Mouse (Mus musculus) limb, embryonic 11.5 days (tissue): ENCODE data around the gene Rasal2. TPM values are rescaled to one million over a fixed set of nuclear protein-coding genes. Genes with fewer than 3 reads are reported as not detected.

Source experiments
- ATAC-seq: fragments of 200-750 bp; cut with Nextera tagmentation; 2 replicates; pipeline ENCODE4 v1.8.0; 2017; ENCODE audit warnings: low read depth; ENCODE audit not compliant: insufficient number of reproducible peaks, low FRiP score, low TSS enrichment
- DNase-seq: peaks from one replicate; pipeline ENCODE4 v3.0.0-alpha.2; 2015; ENCODE audit warnings: low spot score
- H3K27ac ChIP-seq: fragments of 300-500 bp; sonication (generic); replicated peaks from 2 replicates; pipeline ENCODE4 v1.5.1; 2014; ENCODE audit warnings: low read depth, mild to moderate bottlenecking, low read length
- H3K27me3 ChIP-seq: fragments of 300-500 bp; sonication (generic); 2 replicates; pipeline ENCODE4 v1.6.1; 2014; ENCODE audit warnings: mild to moderate bottlenecking, low read length, mixed read lengths; ENCODE audit not compliant: control insufficient read depth, insufficient read depth
- H3K36me3 ChIP-seq: fragments of 300-500 bp; sonication (generic); 2 replicates; pipeline ENCODE4 v1.6.1; 2014; ENCODE audit warnings: mild to moderate bottlenecking, low read length, moderate library complexity, mixed read lengths; ENCODE audit not compliant: control insufficient read depth, insufficient read depth
- H3K4me1 ChIP-seq: fragments of 300-500 bp; sonication (generic); 2 replicates; pipeline ENCODE4 v1.6.1; 2014; ENCODE audit warnings: low read length, mixed read lengths; ENCODE audit not compliant: control insufficient read depth, insufficient read depth
- H3K4me2 ChIP-seq: fragments of 300-500 bp; sonication (generic); 2 replicates; pipeline ENCODE4 v1.6.1; 2014; ENCODE audit warnings: low read depth, mild to moderate bottlenecking, moderate library complexity; ENCODE audit not compliant: severe bottlenecking
- H3K4me3 ChIP-seq: fragments of 300-500 bp; sonication (generic); 2 replicates; pipeline ENCODE4 v1.5.1; 2014; ENCODE audit warnings: low read depth, low read length
- H3K9ac ChIP-seq: fragments of 300-500 bp; sonication (generic); 2 replicates; pipeline ENCODE4 v1.6.1; 2014; ENCODE audit warnings: mild to moderate bottlenecking, low read length
- H3K9me3 ChIP-seq: fragments of 300-500 bp; sonication (generic); 2 replicates; pipeline ENCODE4 v1.6.1; 2016; ENCODE audit warnings: low read length; ENCODE audit not compliant: control insufficient read depth
- WGBS: fragments of 180-500 bp; shearing (Covaris S2); extraction: QIAGEN DNeasy Blood & Tissue Kit; methylation state at CpG from one replicate; pipeline ENCODE4 v1.1.7; 2014; 5-methylcytosine and 5-hydroxymethylcytosine counted together
- polyA plus RNA-seq: library from polyadenylated mRNA; unstranded; fragments of >200 nt; fragmentation: Nextera tagmentation; extraction: Ambion mirVana; gene quantifications from 2 replicates; pipeline ENCODE4 v1.2.1, GENCODE M21; 2014

Rasal2 gene
- polyA plus RNA-seq, 1 experiment from 2014 or later = 7.0 TPM

- no peaks in the 10 kb centered on the region for H3K4me1 ChIP-seq
- WGBS = 88% methylated on average over 1 of the region's 1 CpGs
- ATAC-seq (no peak), DNase-seq (no peak)
- H3K27ac ChIP-seq = no peak overlapping the region
- H3K9ac ChIP-seq = no peak overlapping the region
- no peaks in the 10 kb centered on the region for H3K36me3 ChIP-seq
- H3K9me3 ChIP-seq = no peaks in the 10 kb centered on the region
- no peak overlapping the region for H3K4me3 ChIP-seq
- no peaks in the 10 kb centered on the region for H3K27me3 ChIP-seq
- H3K4me2 ChIP-seq = no peak overlapping the region
These were observed 262.3 kb downstream of the Rasal2 start for GRCm38 (mm10) chr1:157150107-157150506.

DNA sequence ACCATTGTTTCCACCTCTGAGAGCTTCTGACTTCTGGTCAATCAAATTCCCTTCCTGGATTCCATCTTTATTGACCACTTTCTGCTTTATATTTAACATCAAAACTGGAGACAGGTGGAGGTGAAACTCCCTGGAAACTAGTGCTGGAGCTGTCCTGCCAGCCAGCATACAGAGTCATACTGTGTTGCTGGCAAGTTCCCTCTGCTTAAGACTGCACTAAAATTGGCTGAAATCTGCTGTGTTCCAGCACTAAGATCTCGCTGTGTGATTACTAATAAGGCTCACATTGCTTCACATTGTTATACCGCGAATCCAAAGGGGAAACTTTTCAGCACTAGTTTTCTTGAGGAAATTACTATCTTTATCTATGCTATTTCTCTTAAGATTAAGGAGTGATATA lies 267.8 kb downstream of the Rasal2 start:
- ATAC-seq = no peak
- Histone ChIP-seq H3K9me3 (no peaks in the 10 kb centered on the region), H3K4me2 (no peak overlapping the region), H3K4me3 (no peak overlapping the region), H3K27me3 (no peaks in the 10 kb centered on the region), H3K27ac (no peak overlapping the region), H3K36me3 (no peaks in the 10 kb centered on the region), H3K9ac (no peak overlapping the region), H3K4me1 (no peaks in the 10 kb centered on the region)
- no peak for DNase-seq
- 97% methylated on average over 3 of the region's 3 CpGs for WGBS

DNA sequence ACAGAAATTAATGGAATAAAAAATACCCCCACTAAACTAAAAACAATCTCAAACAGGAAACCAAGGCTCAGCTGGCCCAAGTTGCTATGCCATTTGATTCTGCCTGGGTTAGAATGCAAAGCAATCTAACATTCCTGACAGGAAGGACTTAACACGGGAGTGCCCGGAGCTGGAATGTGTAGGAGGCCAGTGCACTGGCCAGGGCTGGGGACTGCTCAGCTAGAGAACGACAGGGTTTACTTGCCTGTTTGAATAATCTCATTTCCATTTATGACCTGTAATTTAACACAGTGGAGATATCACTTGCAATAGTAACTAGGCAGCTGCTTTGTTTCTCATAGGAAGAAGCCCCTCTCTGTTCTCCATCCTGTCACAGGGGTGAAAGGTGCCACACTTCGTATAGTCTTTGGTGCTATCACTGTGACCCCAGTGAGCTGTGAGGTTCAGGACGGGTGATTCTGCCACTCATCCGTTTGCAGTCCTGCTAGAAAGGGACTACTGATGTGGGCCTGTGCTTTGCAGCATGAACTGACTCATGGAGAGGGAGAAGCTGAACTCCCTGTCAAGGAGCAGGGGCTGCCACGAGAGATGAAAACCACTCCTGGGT lies 269.0 kb downstream of the Rasal2 start:
- Histone ChIP-seq H3K27me3 (no peaks in the 10 kb centered on the region), H3K4me2 (no peak overlapping the region), H3K4me3 (no peak overlapping the region), H3K36me3 (no peaks in the 10 kb centered on the region), H3K27ac (no peak overlapping the region), H3K9me3 (no peaks in the 10 kb centered on the region), H3K9ac (no peak overlapping the region), H3K4me1 (no peaks in the 10 kb centered on the region)
- ATAC-seq (no peak), DNase-seq (no peak)
- 36% methylated on average over 7 of the region's 7 CpGs for WGBS

- 92% methylated on average over 3 of the region's 3 CpGs for WGBS
- Histone ChIP-seq H3K4me2 (no peak overlapping the region), H3K36me3 (no peaks in the 10 kb centered on the region), H3K27ac (no peak overlapping the region), H3K4me1 (no peaks in the 10 kb centered on the region), H3K4me3 (no peak overlapping the region), H3K9ac (no peak overlapping the region), H3K9me3 (no peaks in the 10 kb centered on the region), H3K27me3 (no peaks in the 10 kb centered on the region)
- no peak for ATAC-seq
- no peak for DNase-seq
These were observed 271.4 kb downstream of the Rasal2 start for GRCm38 (mm10) chr1:157141014-157141413.

DNA sequence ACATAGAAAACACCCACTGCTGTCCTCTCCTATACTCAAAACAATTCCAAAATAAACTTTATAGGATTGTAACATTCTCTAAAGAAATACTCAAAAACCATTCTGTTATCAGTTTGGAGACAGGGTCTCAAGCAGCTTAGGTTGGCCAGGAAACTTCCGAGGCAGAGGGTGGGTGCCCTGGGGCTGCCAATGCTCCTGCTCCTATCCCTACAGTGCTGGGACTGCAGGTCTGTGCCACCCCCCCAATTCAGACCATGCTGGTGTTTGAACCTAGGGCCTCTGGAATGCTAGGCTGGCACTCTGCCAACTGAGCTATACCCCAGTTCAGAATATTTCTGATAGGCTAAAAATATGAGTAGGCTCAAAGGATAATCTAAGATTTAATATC lies 274.5 kb downstream of the Rasal2 start:
- Histone ChIP-seq H3K4me3 (no peak overlapping the region), H3K4me1 (no peaks in the 10 kb centered on the region), H3K36me3 (no peaks in the 10 kb centered on the region), H3K27ac (no peak overlapping the region), H3K27me3 (no peaks in the 10 kb centered on the region), H3K4me2 (no peak overlapping the region), H3K9me3 (no peaks in the 10 kb centered on the region), H3K9ac (no peak overlapping the region)
- DNase-seq (no peak), ATAC-seq (no peak)
- WGBS = 85% methylated on average over 1 of the region's 1 CpGs

GRCm38 (mm10) chr1:157137132-157137853 lies 275.1 kb downstream of the Rasal2 start:
- Histone ChIP-seq H3K27ac (no peak overlapping the region), H3K36me3 (no peaks in the 10 kb centered on the region), H3K4me2 (no peak overlapping the region), H3K9me3 (no peaks in the 10 kb centered on the region), H3K4me1 (no peaks in the 10 kb centered on the region), H3K9ac (no peak overlapping the region), H3K27me3 (no peaks in the 10 kb centered on the region), H3K4me3 (no peak overlapping the region)
- ATAC-seq (peak; percentile 57; the same call in 1 of the 2 replicates), DNase-seq (peak; percentile 34)
- 79% methylated on average over 9 of the region's 9 CpGs for WGBS

GRCm38 (mm10) chr1:157128219-157128618 lies 284.2 kb downstream of the Rasal2 start:
- H3K36me3 ChIP-seq = no peaks in the 10 kb centered on the region
- H3K4me3 ChIP-seq = no peak overlapping the region
- no peaks in the 10 kb centered on the region for H3K4me1 ChIP-seq
- no peak for DNase-seq
- H3K27me3 ChIP-seq = no peaks in the 10 kb centered on the region
- no peak for ATAC-seq
- H3K9ac ChIP-seq = no peak overlapping the region
- H3K9me3 ChIP-seq = no peaks in the 10 kb centered on the region
- no peak overlapping the region for H3K4me2 ChIP-seq
- 84% methylated on average over 2 of the region's 2 CpGs for WGBS
- no peak overlapping the region for H3K27ac ChIP-seq

DNA sequence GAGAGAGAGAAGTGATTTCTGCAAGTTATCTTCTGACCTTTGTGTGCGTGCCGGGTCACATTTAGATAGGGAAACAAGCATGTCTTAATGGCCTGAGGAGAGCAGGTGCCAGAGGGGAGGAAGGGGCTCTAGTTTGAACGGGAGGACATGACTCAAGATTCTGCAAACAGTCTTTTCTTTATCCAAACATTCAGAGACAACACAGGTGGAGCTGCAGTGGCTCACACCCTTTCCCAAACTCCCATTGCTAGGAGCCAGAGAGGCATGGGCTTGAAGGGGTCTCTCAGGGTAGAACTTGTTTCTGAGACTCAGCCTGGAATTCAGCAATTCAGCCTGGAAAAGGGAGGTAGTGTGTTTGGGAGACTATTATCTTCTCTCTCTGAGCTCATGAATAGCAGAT lies 288.6 kb downstream of the Rasal2 start:
- Histone ChIP-seq H3K36me3 (no peaks in the 10 kb centered on the region), H3K4me1 (no peaks in the 10 kb centered on the region), H3K9ac (no peak overlapping the region), H3K9me3 (no peaks in the 10 kb centered on the region), H3K4me3 (no peak overlapping the region), H3K27ac (no peak overlapping the region), H3K4me2 (no peak overlapping the region), H3K27me3 (no peaks in the 10 kb centered on the region)
- ATAC-seq (no peak), DNase-seq (no peak)
- WGBS = 82% methylated on average over 3 of the region's 3 CpGs
